Mouse (Mus musculus) heart, postnatal 0 days (tissue): ENCODE measurements around the gene 6330409D20Rik.
A peak's percentile ranks its signal among the peaks of the same experiment; 100 is the strongest.

Source experiments
- CTCF ChIP-seq: IDR thresholded peaks from 2 replicates; pipeline ENCODE4 v1.5.1; 2016; ENCODE audit warnings: antibody characterized with exemption, control low read depth, low read depth
- EP300 ChIP-seq: IDR thresholded peaks from 2 replicates; pipeline ENCODE4 v1.6.1; 2016; ENCODE audit warnings: antibody characterized with exemption, low read depth

GRCm38 (mm10) chr2:32689420-32689819 is 51.4 kb downstream of the 6330409D20Rik start:
- peak; percentile 100 for TF ChIP-seq CTCF
- TF ChIP-seq EP300, result no peak
